Mouse (Mus musculus): ENCODE results near the gene Sema3b. TPM values are rescaled to one million over a fixed set of nuclear protein-coding genes. Genes with fewer than 3 reads are reported as not detected.
"Not testable (repeated sequence)": the region's sequence is repeated elsewhere in the genome, so short reads cannot be mapped to it uniquely, and the experiment has no call there.

The Sema3b gene
- total RNA-seq, 1 experiment from 2014 or later = not detected

GRCm38 (mm10) chr9:107575579-107576356 lies 33.3 kb downstream of the Sema3b start:
- no peak for ATAC-seq (replicated peaks; ENCODE audit: low read depth, poor library complexity, severe bottlenecking)

DNA sequence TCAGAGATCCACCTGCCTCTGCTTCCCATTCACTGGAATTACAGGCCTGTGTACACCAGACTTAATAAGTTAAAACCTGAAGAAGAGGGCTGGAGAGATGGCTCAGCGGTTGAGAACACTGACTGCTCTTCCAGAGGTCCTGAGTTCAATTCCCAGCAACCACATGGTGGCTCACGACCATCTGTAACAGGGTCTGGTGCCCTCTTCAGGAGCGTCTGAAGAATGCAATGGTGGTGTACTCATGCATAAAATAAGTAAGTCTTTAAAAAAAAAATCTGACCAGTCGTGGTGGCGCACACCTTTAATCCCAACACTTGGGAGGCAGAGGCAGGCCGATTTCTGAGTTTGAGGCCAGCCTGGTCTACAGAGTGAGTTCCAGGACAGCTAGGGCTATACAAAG lies 35.3 kb downstream of the Sema3b start:
- ATAC-seq (replicated peaks; ENCODE audit: low read depth, poor library complexity, severe bottlenecking) = not testable (repeated sequence)

GRCm38 (mm10) chr9:107572327-107572662 lies 36.7 kb downstream of the Sema3b start:
- ATAC-seq (replicated peaks; ENCODE audit: low read depth, poor library complexity, severe bottlenecking) = no peak

DNA sequence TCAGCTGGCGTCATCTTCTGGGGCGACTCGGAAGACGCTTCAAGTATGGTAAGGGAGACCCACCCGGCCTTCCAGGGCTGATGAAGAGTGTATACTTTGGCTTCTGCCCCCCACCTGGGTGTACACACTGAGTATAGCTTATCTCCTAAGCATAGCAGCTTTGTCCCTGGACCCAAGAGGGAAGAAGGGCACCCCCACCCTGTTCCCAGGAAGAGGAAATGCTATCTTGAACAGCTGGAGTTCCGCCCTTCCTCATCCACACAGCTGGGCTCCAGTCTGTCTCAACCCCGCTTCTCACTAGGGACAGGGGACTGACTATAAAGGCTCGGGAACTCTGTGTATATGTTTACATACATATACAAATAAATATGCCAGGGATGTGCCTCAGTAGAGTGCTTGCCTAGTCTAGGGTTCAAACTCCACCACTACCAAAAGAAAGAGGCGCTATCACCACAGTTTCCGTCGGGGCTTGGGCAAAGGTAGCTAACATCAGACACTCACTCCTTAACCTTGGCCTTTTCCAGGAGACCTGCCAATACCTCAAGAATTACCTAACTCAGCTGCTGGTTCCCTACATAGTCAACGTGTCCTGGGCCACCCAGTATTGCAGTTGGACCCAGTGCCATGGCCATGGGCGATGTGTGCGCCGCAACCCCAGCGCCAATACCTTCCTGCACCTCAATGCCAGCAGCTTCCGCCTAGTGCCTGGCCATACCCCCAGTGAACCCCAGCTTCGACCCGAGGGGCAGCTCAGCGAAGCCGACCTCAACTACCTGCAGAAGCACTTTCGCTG lies 37.3 kb downstream of the Sema3b start:
- no peak for ATAC-seq (replicated peaks; ENCODE audit: low read depth, poor library complexity, severe bottlenecking)

DNA sequence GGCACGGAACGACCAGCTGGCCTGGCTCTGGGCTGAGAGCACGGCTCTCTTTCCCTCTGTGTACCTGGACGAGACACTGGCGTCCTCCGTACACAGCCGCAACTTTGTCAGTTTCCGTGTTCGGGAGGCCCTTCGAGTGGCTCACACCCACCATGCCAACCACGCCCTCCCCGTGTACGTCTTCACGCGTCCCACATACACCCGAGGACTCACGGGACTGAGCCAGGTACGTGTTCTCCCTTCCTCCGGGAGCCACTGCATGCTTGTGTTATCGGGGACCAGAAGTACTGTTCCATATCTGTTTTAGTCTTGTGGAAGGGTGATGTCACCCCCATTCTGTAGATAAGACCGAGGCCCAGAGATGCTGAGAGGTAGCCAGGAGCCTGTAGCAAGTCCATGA lies 38.2 kb downstream of the Sema3b start:
- ATAC-seq (replicated peaks; ENCODE audit: low read depth, poor library complexity, severe bottlenecking) = no peak

DNA sequence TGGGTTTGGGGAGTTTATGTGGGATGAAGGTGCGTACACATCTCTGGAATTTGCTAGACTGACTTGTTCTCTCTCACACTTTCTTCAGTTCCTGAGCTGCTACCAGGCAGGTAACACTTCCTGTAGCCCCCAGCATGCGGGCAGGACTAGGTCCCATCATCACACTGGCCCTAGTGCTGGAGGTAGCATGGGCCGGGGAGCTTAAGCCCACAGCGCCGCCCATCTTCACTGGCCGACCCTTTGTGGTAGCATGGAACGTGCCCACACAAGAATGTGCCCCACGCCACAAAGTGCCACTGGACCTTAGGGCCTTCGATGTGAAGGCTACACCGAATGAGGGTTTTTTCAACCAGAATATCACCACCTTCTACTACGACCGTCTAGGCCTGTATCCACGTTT lies 39.0 kb downstream of the Sema3b start:
- ATAC-seq (replicated peaks; ENCODE audit: low read depth, poor library complexity, severe bottlenecking) = no peak

DNA sequence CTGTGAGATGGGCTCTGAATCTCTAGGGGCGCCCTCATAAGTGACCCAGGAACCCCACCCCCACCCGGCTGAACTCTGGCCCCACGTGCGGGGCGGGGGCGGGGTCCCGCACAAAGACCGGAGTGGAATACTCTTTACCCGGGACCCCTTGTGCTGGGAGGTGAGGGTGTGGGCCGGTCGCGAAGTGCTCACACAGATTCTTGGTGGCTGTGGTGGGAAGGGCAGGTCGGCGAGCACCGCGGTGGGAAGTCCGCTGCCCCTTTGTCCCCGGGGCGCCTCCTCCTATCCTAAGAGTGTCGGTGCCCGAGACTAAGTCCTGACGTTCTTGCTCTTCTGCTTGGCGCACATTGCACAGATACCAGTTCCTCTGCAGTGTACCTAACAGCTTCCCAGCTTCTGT lies 39.8 kb downstream of the Sema3b start:
- peak; percentile 10; the same call in 1 of the 2 replicates for ATAC-seq (replicated peaks; ENCODE audit: low read depth, poor library complexity, severe bottlenecking)

DNA sequence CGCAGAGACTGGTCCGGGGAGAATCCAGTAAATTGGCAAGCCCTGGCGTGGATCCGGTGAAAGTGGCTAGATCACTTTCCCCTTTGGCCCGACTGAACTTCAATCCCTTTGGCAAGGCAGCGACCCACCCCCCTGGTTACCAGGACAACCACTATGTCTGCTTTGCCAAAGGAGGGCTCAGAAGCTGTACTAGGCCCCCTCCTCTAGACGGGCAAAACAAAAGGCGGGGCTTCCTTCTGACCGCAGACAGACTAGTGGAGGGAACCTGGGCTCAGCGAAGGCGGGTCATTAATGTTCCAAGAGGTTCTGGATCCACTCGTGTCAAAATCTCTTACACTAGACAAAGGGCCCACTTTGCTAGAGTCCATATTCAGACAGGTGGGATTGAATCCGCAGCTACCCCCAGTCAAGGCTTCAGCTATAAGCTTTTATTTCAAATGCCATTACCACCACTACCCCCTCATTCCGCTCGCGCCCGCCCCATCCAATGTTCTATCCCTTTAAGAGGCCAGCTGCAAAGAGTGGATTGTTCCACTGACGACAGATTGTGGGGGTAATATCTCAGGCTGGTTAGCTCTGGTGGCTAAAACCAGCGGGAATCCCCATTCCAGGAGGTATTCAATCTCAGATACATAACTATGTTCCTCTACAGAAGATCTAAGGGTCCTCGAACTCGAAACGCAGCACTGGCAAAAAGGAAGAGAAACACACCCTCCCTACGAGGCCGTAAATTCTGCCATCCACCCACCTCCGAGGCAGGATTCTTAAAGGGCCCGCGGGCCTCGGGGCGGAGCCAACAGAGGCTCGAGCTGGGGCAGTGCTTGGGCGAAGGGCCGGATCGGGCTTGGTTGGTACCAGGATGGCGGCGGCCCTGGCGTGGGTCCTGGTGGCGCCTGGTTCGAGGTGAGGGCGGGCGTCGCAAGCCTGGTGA lies 40.4 kb downstream of the Sema3b start:
- peak; percentile 75 for ATAC-seq (replicated peaks; ENCODE audit: low read depth, poor library complexity, severe bottlenecking)

DNA sequence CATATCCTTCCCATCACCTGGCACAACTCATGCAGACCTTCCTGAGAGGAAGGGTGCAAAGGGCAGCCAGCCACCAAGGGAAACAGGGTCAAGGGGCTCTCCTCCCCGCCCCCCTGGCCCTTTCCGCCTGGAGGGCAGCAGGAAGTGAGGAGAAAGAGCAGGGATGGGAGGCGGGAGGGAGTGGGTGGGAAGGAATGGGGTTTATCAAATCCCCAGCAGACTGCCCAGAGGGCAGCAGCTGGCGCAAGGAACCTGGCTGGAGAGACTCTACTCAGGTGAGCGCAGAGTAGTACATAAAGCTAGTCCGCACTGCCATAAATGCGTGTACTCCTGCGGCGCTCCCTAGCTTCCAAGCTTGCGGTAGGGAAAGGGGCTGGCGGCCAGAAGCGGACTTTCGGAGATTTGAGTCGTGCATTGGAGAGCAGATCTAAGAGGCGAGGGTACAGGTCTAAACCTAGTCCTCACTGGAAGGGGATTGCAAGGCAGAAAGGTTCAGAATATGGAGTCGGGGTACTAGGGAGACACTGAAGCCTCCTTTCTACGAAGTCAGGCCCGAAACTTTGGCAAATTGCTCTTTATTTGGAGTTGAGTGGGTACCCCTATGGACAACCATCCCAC lies 41.2 kb downstream of the Sema3b start, which contains the start of gene Hyal2:
Hyal2 (plus strand) TSS at position 244 of the 618 bp plus-strand sequence.
- ATAC-seq (replicated peaks; ENCODE audit: low read depth, poor library complexity, severe bottlenecking) = no peak

GRCm38 (mm10) chr9:107566855-107567254 lies 42.2 kb downstream of the Sema3b start:
- ATAC-seq (replicated peaks; ENCODE audit: low read depth, poor library complexity, severe bottlenecking) = no peak

DNA sequence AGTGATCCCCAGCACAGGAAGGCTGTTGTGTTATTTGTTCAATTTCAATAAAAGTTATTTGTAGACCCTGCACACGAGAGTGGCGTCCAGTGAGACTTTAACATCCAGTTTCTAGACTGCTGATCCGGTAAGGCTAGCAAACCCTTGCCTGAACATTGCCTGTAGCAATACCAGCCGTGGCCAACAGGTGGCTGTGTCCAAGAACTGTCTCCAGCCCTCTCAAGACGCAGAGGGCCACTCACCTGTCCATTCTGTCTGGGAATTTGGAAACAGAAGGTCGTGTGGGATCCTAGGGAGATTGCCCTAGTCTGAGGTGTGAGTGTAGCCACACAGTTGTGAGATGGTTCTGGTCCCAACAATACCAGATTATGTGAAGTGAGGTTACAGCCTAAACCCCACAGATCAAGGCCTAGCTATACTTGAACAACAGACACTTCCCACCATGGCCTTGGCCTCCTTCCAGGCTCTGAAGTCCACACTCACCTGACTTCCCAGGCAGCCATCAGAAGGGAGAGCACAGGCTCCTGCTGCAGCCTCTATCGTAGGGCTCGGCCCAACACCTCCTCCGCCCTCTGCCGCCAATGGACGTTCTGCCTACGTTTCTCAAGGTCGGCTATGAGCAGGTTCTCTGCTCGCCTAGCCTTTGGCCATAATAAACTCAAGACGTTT lies 42.9 kb downstream of the Sema3b start:
- ATAC-seq (replicated peaks; ENCODE audit: low read depth, poor library complexity, severe bottlenecking) = no peak

GRCm38 (mm10) chr9:107565556-107565955 lies 43.5 kb downstream of the Sema3b start:
- not testable (repeated sequence) for ATAC-seq (replicated peaks; ENCODE audit: low read depth, poor library complexity, severe bottlenecking)

DNA sequence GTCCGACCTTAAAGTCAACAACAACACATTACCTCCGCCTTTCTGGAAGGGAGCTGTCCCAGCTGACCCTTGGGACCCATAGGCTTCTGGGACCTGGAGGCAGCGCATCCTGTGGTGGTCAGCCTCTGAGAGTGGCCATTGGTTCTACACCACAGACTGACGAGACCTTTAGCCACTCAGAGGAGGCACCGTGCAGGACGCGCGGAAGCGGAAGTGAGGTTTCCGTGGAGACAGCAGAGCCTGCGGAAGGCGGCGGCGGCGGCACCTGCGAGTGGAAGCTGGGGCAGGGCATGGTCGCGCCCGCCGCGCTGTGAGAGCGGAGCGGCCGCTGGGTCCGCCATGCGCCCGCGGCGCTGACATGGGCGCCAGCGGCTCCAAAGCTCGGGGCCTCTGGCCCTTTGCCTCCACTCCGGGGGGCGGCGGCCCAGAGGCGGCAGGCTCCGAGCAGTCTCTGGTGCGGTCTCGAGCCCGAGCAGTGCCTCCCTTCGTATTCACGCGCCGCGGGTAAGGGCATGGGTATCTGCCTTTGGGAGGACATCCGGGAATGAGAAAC lies 45.9 kb downstream of the Sema3b start, which contains the start of gene Tusc2:
Tusc2 (plus strand) TSS at position 227 of the 553 bp plus-strand sequence.
- ATAC-seq (replicated peaks; ENCODE audit: low read depth, poor library complexity, severe bottlenecking) = peak; percentile 96

DNA sequence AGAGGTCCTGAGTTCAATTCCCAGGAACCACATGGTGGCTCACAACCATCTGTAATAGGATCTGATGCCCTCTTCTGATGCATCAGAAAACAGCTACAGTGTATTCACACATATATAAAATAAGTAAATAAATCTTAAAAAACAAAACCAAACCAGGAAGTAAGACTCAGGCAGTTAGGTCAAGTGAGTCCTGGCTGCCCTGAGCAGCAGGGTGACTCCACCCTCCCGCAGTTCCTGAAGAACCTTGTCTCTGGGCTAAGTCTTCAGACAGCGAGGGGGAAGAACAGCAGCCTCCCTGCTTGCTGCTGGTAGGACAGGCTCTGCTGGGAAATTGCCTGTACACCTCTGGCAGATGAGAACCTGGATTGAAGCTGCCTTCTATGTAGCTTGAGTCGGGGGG lies 52.7 kb downstream of the Sema3b start:
- no peak for ATAC-seq (replicated peaks; ENCODE audit: low read depth, poor library complexity, severe bottlenecking)

GRCm38 (mm10) chr9:107555701-107556100 lies 53.3 kb downstream of the Sema3b start:
- ATAC-seq (replicated peaks; ENCODE audit: low read depth, poor library complexity, severe bottlenecking) = no peak

DNA sequence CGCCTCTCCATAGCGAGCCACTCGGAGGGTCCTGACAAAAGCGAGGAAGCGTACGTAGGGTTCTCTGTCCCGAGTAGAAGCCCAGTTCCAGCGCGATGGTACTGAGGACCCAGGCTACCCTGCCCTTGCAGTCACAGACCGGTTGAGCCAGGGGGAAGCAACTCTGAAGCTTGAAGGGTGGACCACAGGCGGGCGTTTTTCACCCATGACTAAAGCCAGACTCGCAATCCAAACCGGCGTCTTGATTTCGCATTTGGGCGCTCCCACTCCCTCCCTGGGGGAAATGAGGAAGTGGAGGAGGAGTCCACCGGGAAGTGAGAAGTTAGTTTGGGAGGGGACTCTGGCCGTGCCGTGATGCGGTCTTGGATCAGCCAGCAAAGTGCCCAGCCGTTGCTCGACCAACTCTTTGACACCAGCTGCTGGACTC lies 54.0 kb downstream of the Sema3b start:
- peak; percentile 15; the same call in 1 of the 2 replicates for ATAC-seq (replicated peaks; ENCODE audit: low read depth, poor library complexity, severe bottlenecking)

GRCm38 (mm10) chr9:107554319-107554825 lies 54.7 kb downstream of the Sema3b start:
- ATAC-seq (replicated peaks; ENCODE audit: low read depth, poor library complexity, severe bottlenecking) = peak; percentile 82

DNA sequence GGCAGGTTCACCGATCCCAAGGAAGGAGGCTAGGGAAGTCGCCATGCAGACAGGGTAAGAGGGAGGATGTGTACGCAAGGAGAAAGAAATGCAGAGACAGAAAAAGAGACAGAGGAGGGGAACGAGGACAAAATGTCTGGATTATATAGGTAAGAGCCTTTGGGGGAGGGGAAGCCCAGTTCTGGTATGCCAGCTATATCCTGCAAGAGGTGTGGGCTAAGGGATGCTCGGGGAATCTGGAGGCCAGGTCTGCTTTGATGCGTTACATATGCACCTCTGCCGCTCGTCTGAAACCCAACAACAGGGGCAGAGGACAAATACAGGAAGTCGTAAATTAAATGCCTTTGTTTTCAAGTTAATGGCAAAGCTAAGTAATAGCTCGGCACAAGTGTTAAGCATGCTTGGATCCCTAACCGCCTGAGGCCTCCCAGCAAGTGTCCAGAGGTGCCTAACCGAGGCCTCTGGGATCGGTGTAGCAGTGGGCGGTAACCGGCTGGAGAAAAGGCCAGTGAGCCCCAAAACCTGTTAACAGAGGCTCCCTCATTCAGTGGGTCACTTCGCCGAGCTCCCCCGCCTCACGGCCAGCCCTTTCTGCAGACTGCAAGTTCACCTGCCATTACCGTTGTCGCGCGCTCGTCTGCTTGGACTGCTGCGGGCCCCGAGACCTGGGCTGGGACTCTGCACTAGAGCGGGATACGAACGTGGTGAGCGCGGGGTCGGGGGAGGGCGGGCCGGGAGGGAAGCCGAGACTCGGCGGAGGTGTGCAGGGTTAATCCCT lies 55.3 kb downstream of the Sema3b start:
- no peak for ATAC-seq (replicated peaks; ENCODE audit: low read depth, poor library complexity, severe bottlenecking)
